Mouse (Mus musculus) macrophage (primary cell): ENCODE measurements around the gene Snrnp70. TPM values are rescaled to one million over a fixed set of nuclear protein-coding genes. Genes with fewer than 3 reads are reported as not detected.

Experiments
- H3K27ac ChIP-seq: fragments of 350-480 bp; formaldehyde crosslinking; 2 replicates; pipeline ENCODE4 v1.9.0; 2021
- H3K36me3 ChIP-seq: fragments of 350-480 bp; formaldehyde crosslinking; 2 replicates; pipeline ENCODE4 v1.9.0; 2021; ENCODE audit errors: inconsistent target
- H3K4me3 ChIP-seq: fragments of 350-480 bp; formaldehyde crosslinking; 2 replicates; pipeline ENCODE4 v1.9.0; 2021; ENCODE audit errors: inconsistent target
- H3K79me2 ChIP-seq: fragments of 350-480 bp; formaldehyde crosslinking; 2 replicates; pipeline ENCODE4 v1.9.0; 2021; ENCODE audit errors: inconsistent target
- WGBS: methylation state at CpG from one replicate; pipeline ENCODE4 v1.1.7; 2026; ENCODE audit warnings: inconsistent platforms; ENCODE audit not compliant: missing documents; 5-methylcytosine and 5-hydroxymethylcytosine counted together
- polyA plus RNA-seq: library from polyadenylated mRNA; stranded (reverse); fragments of 250-400 nt; gene quantifications from 3 replicates; pipeline ENCODE4 v1.2.4, GENCODE M21; 2018; ENCODE audit warnings: inconsistent platforms
- total RNA-seq, 78 experiments: library from RNA; depleted of rRNA; stranded (reverse); fragments of 250-400 nt; gene quantifications; 1 replicate in 9 of 78; 2 replicates in 24 of 78; 3 replicates in 43 of 78; 4 replicates in 2 of 78; pipeline ENCODE4 v1.2.4; 2018; ENCODE audit warnings: inconsistent platforms in 56 of 78

Gene Snrnp70
- total RNA-seq (2018; cell fraction: chromatin; rRNA removed): 1,000 to 10,000 TPM in 4 of 26 experiments, 100 to 1,000 TPM in 22; 537 to 1,195 (median 719) TPM
- total RNA-seq (2018; cell fraction: cytosol; rRNA removed): 100 to 1,000 TPM in 14 of 26 experiments, 10 to 100 TPM in 12; 76.9 to 128 (median 101) TPM
- total RNA-seq (2018; cell fraction: nucleus; rRNA removed): 100 to 1,000 TPM; 203 to 597 (median 327) TPM
- 174 to 235 TPM (median 186 TPM) in 3 replicates for polyA plus RNA-seq

- peak within 1 kb of the TSS; percentile 86 for H3K27ac ChIP-seq
- peak within 1 kb of the TSS; percentile 92 for H3K4me3 ChIP-seq
- H3K36me3 ChIP-seq: peaks cover 13% of the 10 kb centered on the region; the same call in 1 of the 2 replicates
- H3K79me2 ChIP-seq: peaks cover 46% of the 10 kb centered on the region
- WGBS: under 1% methylated on average over 60 of the region's 60 CpGs
These were observed at the start of gene Snrnp70 for GRCm38 (mm10) chr7:45395578-45396336. TSS of gene Snrnp70 (minus strand) at chr7:45395742.

- no peaks in the 10 kb centered on the region for H3K36me3 ChIP-seq
- WGBS: 88% methylated on average over 22 of the region's 22 CpGs
- no peak overlapping the region for H3K4me3 ChIP-seq
- no peak overlapping the region for H3K27ac ChIP-seq
- H3K79me2 ChIP-seq: no peaks in the 10 kb centered on the region
These were observed 48.2 kb upstream of the Snrnp70 start for GRCm38 (mm10) chr7:45443526-45444420.

DNA sequence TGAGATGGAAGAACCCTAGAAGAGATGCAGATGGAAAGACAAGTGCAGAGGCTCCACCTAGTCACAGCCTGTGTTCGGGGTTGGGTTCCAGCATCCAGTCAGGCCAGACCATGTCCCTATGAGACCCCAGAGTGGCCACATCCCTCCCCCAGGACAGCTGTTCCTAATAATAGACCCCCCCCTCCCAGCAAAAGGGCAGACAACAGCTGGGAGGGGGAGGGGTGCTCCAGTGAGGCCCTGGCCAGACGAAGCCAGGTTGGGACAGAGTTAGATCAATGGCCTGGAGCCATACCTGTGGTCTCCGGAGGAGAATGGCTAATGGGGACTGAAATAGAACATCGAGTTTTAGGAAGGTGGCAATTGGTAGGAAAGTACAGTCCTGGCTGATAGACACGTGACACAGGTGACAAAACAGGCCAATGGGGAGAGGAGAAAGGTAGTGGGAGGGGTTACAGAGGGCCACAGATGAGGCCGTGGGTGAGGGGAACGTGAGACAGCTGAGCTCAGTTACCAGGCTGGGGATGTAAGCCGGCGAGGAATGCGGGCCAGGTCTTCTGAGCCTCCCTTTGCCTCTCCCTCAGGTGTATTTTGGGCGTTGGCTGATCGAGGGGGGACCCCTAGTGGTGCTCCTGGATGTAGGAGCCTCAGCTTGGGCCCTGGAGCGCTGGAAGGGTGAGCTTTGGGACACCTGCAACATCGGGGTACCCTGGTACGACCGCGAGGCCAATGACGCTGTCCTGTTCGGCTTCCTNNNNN lies 42.2 kb upstream of the Snrnp70 start, which contains the start of gene Ruvbl2:
Gene Ruvbl2 (minus strand): TSS at position 576 of the 756 bp plus-strand sequence.
- Histone ChIP-seq H3K79me2 (peaks cover 12% of the 10 kb centered on the region), H3K27ac (no peak within 1 kb of the TSS), H3K36me3 (no peaks in the 10 kb centered on the region), H3K4me3 (no peak within 1 kb of the TSS)
- WGBS: 81% methylated on average over 19 of the region's 19 CpGs

- Histone ChIP-seq H3K27ac (no peak overlapping the region), H3K4me3 (no peak overlapping the region), H3K79me2 (peaks cover 19% of the 10 kb centered on the region), H3K36me3 (no peaks in the 10 kb centered on the region)
- 87% methylated on average over 6 of the region's 6 CpGs for WGBS
These were observed 41.5 kb upstream of the Snrnp70 start for GRCm38 (mm10) chr7:45437046-45437445.

DNA sequence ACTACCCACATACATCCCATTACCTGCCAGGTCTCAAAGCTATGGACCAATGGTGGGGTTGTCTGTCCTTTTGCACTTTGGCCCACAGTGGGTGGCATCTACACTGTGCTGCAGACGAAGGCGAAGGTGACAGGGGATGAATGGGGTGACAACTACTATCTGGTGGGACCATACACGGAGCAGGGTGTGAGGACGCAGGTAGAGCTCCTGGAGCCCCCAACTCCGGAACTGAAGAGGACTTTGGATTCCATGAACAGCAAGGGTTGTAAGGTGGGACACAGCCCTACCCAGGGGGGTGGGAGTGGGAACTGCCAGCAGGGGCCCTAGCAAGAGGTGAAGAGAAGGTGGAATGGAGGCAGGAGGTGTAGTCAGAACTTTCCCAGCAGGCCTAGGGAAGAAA lies 40.9 kb upstream of the Snrnp70 start:
- no peak overlapping the region for H3K27ac ChIP-seq
- no peaks in the 10 kb centered on the region for H3K36me3 ChIP-seq
- WGBS: 98% methylated on average over 5 of the region's 5 CpGs
- no peak overlapping the region for H3K4me3 ChIP-seq
- peaks cover 25% of the 10 kb centered on the region for H3K79me2 ChIP-seq

DNA sequence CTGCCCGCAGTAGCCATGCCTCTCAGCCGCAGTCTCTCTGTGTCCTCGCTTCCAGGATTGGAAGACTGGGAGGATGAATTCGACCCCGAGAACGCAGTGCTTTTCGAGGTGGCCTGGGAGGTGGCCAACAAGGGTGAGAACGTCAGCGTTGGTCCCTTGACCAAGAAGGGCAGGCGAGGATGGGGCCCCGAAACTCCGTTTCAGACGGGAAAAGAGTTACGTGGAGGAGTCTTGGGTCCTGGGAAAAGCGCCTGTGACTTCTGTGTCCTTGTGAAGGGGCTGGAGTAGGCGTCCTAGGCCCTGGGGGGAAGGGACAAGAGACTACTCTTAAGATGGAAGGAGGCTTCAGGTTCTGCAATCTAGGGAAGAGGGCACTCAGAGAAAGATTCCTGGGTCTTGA lies 39.5 kb upstream of the Snrnp70 start:
- Histone ChIP-seq H3K36me3 (no peaks in the 10 kb centered on the region), H3K27ac (peak overlapping the region; percentile 57), H3K4me3 (peak overlapping the region; percentile 86), H3K79me2 (peaks cover 39% of the 10 kb centered on the region)
- WGBS: 2% methylated on average over 16 of the region's 16 CpGs

- Histone ChIP-seq H3K79me2 (peaks cover 44% of the 10 kb centered on the region), H3K4me3 (peak within 1 kb of the TSS; percentile 99), H3K36me3 (peaks cover 1% of the 10 kb centered on the region; the same call in 1 of the 2 replicates), H3K27ac (peak within 1 kb of the TSS; percentile 68)
- under 1% methylated on average over 42 of the region's 45 CpGs for WGBS
These were observed 38.9 kb upstream of the Snrnp70 start, which contains the start of gene Gys1 for GRCm38 (mm10) chr7:45434203-45435015. TSS of gene Gys1 (plus strand) at chr7:45434844.

- peaks cover 7% of the 10 kb centered on the region; the same call in 1 of the 2 replicates for H3K36me3 ChIP-seq
- 0% methylated on average over 7 of the region's 7 CpGs for WGBS
- peak overlapping the region; percentile 99 for H3K4me3 ChIP-seq
- peak overlapping the region; percentile 68 for H3K27ac ChIP-seq
- H3K79me2 ChIP-seq: peaks cover 44% of the 10 kb centered on the region
These were observed 38.3 kb upstream of the Snrnp70 start for GRCm38 (mm10) chr7:45433835-45434202.

- H3K36me3 ChIP-seq: peaks cover 65% of the 10 kb centered on the region; the same call in 1 of the 2 replicates
- 95% methylated on average over 8 of the region's 8 CpGs for WGBS
- H3K4me3 ChIP-seq: no peak overlapping the region
- H3K79me2 ChIP-seq: peaks cover 20% of the 10 kb centered on the region
- no peak overlapping the region for H3K27ac ChIP-seq
These were observed 31.0 kb upstream of the Snrnp70 start for GRCm38 (mm10) chr7:45426556-45426955.

GRCm38 (mm10) chr7:45421194-45421593 lies 25.7 kb upstream of the Snrnp70 start:
- no peaks in the 10 kb centered on the region for H3K79me2 ChIP-seq
- peaks cover 42% of the 10 kb centered on the region; the same call in 1 of the 2 replicates for H3K36me3 ChIP-seq
- no peak overlapping the region for H3K27ac ChIP-seq
- H3K4me3 ChIP-seq: no peak overlapping the region
- 99% methylated on average over 14 of the region's 14 CpGs for WGBS

DNA sequence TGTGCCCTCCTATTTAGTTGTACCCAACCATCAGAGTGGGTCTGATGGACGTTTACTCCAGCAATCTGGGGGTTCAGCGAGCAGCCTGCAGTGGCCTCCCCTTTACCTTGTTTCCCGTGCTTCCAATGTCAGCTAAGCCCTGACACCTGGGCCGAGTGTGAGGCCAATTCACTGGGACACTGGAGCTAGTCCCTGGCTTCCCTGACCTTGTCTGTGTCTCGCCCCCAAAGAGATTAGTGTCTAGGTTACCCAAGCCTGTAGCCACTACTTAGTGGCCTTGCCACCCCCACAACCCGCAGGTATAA lies 25.0 kb upstream of the Snrnp70 start, which contains the start of gene Lhb:
Gene Lhb (plus strand): TSS at position 206 of the 305 bp plus-strand sequence.
- WGBS: 89% methylated on average over 6 of the region's 6 CpGs
- Histone ChIP-seq H3K36me3 (peaks cover 41% of the 10 kb centered on the region; the same call in 1 of the 2 replicates), H3K4me3 (no peak within 1 kb of the TSS), H3K27ac (no peak within 1 kb of the TSS), H3K79me2 (no peaks in the 10 kb centered on the region)

DNA sequence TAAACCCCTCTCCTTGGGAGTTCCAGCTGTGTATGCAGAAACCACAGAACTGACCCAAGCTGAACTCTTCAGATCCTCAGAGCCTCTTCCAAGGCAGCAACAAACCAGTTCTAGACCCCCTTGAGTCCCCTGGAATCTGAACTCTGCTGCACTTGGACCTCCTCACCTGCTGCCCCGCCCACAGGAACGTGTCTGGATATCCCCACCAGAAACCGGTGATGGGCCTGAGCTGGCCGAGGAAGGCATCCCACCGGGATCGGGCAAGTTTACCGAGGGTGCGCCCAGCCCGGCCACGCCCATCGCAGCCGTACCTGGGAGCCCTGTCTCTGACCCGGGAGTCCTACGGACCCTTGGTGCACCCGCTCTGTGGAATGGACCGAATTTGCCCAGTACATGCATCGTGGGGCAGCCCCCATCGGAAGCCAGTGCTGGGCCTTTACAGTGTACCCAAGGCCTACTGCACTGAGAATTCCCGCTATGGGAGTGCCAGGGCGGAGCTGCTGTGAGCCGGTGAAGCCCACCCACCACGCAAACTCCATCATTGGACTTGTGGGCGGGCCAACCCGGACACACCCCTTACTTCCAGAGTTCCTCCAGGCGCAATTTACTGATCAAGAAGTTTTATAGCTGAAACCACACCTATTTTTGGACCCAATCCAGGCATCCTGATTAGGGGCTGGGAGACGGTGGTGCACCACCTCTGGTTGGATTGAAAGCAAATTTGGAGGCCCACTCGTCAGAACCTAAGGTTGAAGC lies 24.5 kb upstream of the Snrnp70 start:
- H3K79me2 ChIP-seq: no peaks in the 10 kb centered on the region
- WGBS: 59% methylated on average over 24 of the region's 27 CpGs
- peaks cover 36% of the 10 kb centered on the region; the same call in 1 of the 2 replicates for H3K36me3 ChIP-seq
- H3K4me3 ChIP-seq: no peak overlapping the region
- H3K27ac ChIP-seq: no peak overlapping the region
